Mouse (Mus musculus): ENCODE measurements at regions not wholly inside any gene's neighbourhood (a gene's known extent, or its start where the extent isn't known, plus 50 kb on each side); places are given as distances from the start of the nearest gene placed in this dataset.

DNA sequence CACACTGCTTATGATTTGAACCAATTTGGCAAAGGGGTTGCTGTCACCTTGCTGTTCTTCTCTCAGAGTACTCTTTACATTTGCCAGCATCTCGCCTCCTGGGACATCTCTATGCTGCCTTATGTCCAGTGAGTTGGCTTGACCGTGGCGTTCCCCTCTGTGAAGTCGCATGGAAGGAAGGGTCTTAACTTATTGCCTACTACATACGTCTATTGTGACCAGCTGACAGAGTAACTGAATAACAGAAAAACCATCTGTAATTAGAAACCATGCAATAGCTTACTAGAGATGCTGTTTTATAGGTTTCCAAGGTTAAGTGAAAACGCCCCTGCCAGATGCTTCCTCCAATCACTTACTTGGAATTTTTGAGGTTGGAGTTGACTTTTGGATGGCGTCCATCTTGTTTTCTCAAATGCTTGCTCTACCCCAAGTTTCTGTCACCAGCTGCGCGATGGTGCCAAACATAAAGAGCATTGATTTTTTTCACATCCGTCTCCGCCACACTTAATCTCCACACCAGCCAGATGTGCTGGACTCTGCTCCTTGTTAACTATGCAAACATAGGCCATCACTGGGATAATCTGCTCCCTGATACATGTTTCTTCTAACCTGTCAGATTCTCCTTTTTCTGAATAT, 241.7 kb upstream of the Nt5e start:
- H3K36me3 ChIP-seq (replicated peaks in 1 of 2; ENCODE audit: control insufficient read depth in 1 of 2, insufficient read depth in 1 of 2, low read length in 1 of 2), result no peaks in the 10 kb centered on the region
- H3K4me1 ChIP-seq (ENCODE audit: control insufficient read depth in 1 of 2, insufficient read depth in 2 of 2), result peaks cover 0 to 2% of the 10 kb centered on the region in 2 experiments; a peak in 1 of 4 replicates
- TF ChIP-seq NELFE (IDR thresholded peaks at IDR 0.05; ENCODE audit: low read depth, low read length), result no peak
- no peak for TF ChIP-seq ZMIZ1 (IDR thresholded peaks at IDR 0.05; ENCODE audit: low read depth, low read length)
- TF ChIP-seq TBP (conservative IDR thresholded peaks at IDR 0.05; ENCODE audit: low read depth, low read length), result no peak
- TF ChIP-seq RAD21 (IDR thresholded peaks at IDR 0.05; ENCODE audit: low read depth, low read length), result no peak
- TF ChIP-seq SMC3 (IDR thresholded peaks at IDR 0.05; ENCODE audit: low read depth, low read length), result no peak
- no peak for TF ChIP-seq RCOR1 (conservative IDR thresholded peaks at IDR 0.05; ENCODE audit: low read depth, low read length)
- TF ChIP-seq EP300 (IDR thresholded peaks at IDR 0.05; ENCODE audit: low read length), result no peak
- TF ChIP-seq UBTF (IDR thresholded peaks at IDR 0.05; ENCODE audit: low read depth, low read length), result no peak
- no peak for TF ChIP-seq E2F4 (IDR thresholded peaks at IDR 0.05; ENCODE audit: insufficient replicate concordance, low read depth, low read length)
- TF ChIP-seq JUND (conservative IDR thresholded peaks at IDR 0.05; ENCODE audit: low read depth, low read length), result no peak
- no peak for TF ChIP-seq CTCF (conservative IDR thresholded peaks at IDR 0.05 in 1 of 2, IDR thresholded peaks at IDR 0.05 in 1 of 2; ENCODE audit: low read depth in 2 of 2, low read length in 2 of 2)
- TF ChIP-seq USF2 (conservative IDR thresholded peaks at IDR 0.05; ENCODE audit: low read depth, low read length), result no peak
- TF ChIP-seq MAZ (IDR thresholded peaks at IDR 0.05; ENCODE audit: low read depth, low read length), result no peak
- no peak for TF ChIP-seq CHD1 (IDR thresholded peaks at IDR 0.05; ENCODE audit: low read depth, low read length)
- no peak for TF ChIP-seq SIN3A (IDR thresholded peaks at IDR 0.05; ENCODE audit: low read length)
- TF ChIP-seq USF1 (IDR thresholded peaks at IDR 0.05; ENCODE audit: low read depth, low read length), result no peak
- no peak for TF ChIP-seq POLR2AphosphoS2 (IDR thresholded peaks at IDR 0.05; ENCODE audit: low read depth, low read length)
- no peak overlapping the region for H3K4me3 ChIP-seq (replicated peaks in 1 of 3; ENCODE audit: low read depth in 2 of 3, low read length in 2 of 3, poor library complexity in 1 of 3)
- no peak overlapping the region for H3K9ac ChIP-seq (ENCODE audit: insufficient read depth, low read depth)
- H3K27me3 ChIP-seq (replicated peaks), result no peaks in the 10 kb centered on the region
- no peaks in the 10 kb centered on the region for H3K79me2 ChIP-seq (replicated peaks; ENCODE audit: control insufficient read depth, extremely low read depth, insufficient read depth, poor library complexity, severe bottlenecking)
- in situ Hi-C loops (cut with MboI; ENCODE audit: low pct_ligation_motif_present, low pct_unique_long_range_greater_than_20kb, low sequenced_read_pairs), result no loop called here
- dilution Hi-C loops (cut with MboI; ENCODE audit: extremely low pct_ligation_motif_present, extremely low pct_unique_long_range_greater_than_20kb, low sequenced_read_pairs), result no loop called here
- no peak overlapping the region for H3K27ac ChIP-seq (ENCODE audit: insufficient read depth, low read depth)
- H3K4me2 ChIP-seq (ENCODE audit: insufficient read depth, low read depth, poor library complexity, severe bottlenecking), result no peak overlapping the region
- no peaks in the 10 kb centered on the region for H3K9me3 ChIP-seq (replicated peaks; ENCODE audit: low read length)
- DNase-seq (ENCODE audit: extremely low read depth), result no peak

GRCm38 (mm10) chr9:88085866-88086265, 241.1 kb upstream of the Nt5e start:
- H3K27ac ChIP-seq (ENCODE audit: insufficient read depth, low read depth), result no peak overlapping the region
- no peak overlapping the region for H3K9ac ChIP-seq (ENCODE audit: insufficient read depth, low read depth)
- H3K79me2 ChIP-seq (replicated peaks; ENCODE audit: control insufficient read depth, extremely low read depth, insufficient read depth, poor library complexity, severe bottlenecking), result no peaks in the 10 kb centered on the region
- dilution Hi-C loops (cut with MboI; ENCODE audit: extremely low pct_ligation_motif_present, extremely low pct_unique_long_range_greater_than_20kb, low sequenced_read_pairs) (no loop called here), in situ Hi-C loops (cut with MboI; ENCODE audit: low pct_ligation_motif_present, low pct_unique_long_range_greater_than_20kb, low sequenced_read_pairs) (no loop called here)
- no peak overlapping the region for H3K4me3 ChIP-seq (replicated peaks in 1 of 3; ENCODE audit: low read depth in 2 of 3, low read length in 2 of 3, poor library complexity in 1 of 3)
- H3K4me2 ChIP-seq (ENCODE audit: insufficient read depth, low read depth, poor library complexity, severe bottlenecking), result no peak overlapping the region
- no peaks in the 10 kb centered on the region for H3K4me1 ChIP-seq (ENCODE audit: control insufficient read depth in 1 of 2, insufficient read depth in 2 of 2)
- TF ChIP-seq BHLHE40 (IDR thresholded peaks at IDR 0.05; ENCODE audit: low read depth, low read length) (no peak), RCOR1 (conservative IDR thresholded peaks at IDR 0.05; ENCODE audit: low read depth, low read length) (no peak), GABPA (IDR thresholded peaks at IDR 0.05; ENCODE audit: insufficient replicate concordance, low read depth, low read length) (no peak), MAFK (IDR thresholded peaks at IDR 0.05; ENCODE audit: insufficient replicate concordance, low read length) (no peak), TCF12 (IDR thresholded peaks at IDR 0.05; ENCODE audit: low read depth, low read length) (no peak), CHD1 (IDR thresholded peaks at IDR 0.05; ENCODE audit: low read depth, low read length) (no peak), HCFC1 (IDR thresholded peaks at IDR 0.05; ENCODE audit: low read depth, low read length) (no peak), SMC3 (IDR thresholded peaks at IDR 0.05; ENCODE audit: low read depth, low read length) (no peak), EP300 (IDR thresholded peaks at IDR 0.05; ENCODE audit: low read length) (no peak), E2F4 (IDR thresholded peaks at IDR 0.05; ENCODE audit: insufficient replicate concordance, low read depth, low read length) (no peak), ZNF384 (IDR thresholded peaks at IDR 0.05; ENCODE audit: low read depth, low read length) (no peak), USF1 (IDR thresholded peaks at IDR 0.05; ENCODE audit: low read depth, low read length) (no peak), ZMIZ1 (IDR thresholded peaks at IDR 0.05; ENCODE audit: low read depth, low read length) (no peak), USF2 (conservative IDR thresholded peaks at IDR 0.05; ENCODE audit: low read depth, low read length) (no peak), ELF1 (IDR thresholded peaks at IDR 0.05; ENCODE audit: low read depth, low read length) (no peak), POLR2AphosphoS2 (IDR thresholded peaks at IDR 0.05; ENCODE audit: low read depth, low read length) (no peak)
- no peaks in the 10 kb centered on the region for H3K27me3 ChIP-seq (replicated peaks)
- H3K9me3 ChIP-seq (replicated peaks; ENCODE audit: low read length), result no peaks in the 10 kb centered on the region
- DNase-seq (ENCODE audit: extremely low read depth), result no peak
- no peaks in the 10 kb centered on the region for H3K36me3 ChIP-seq (replicated peaks in 1 of 2; ENCODE audit: control insufficient read depth in 1 of 2, insufficient read depth in 1 of 2, low read length in 1 of 2)
